Mouse (Mus musculus) liver, adult 2 months (tissue): ENCODE data around the gene Alox12. TPM values are rescaled to one million over a fixed set of nuclear protein-coding genes. Genes with fewer than 3 reads are reported as not detected.

Experiments used
- DNase-seq: peaks from one replicate; pipeline ENCODE4 v3.0.0-alpha.2; 2011; ENCODE audit warnings: low read depth, low spot score; ENCODE audit errors: extremely low read depth
- H3K27ac ChIP-seq: fragments of 200-500 bp; replicated peaks from 2 replicates; pipeline ENCODE4 v1.5.1; 2012; ENCODE audit warnings: low read depth, mild to moderate bottlenecking, control low read depth, inconsistent platforms, low read length; ENCODE audit not compliant: insufficient read depth
- H3K27me3 ChIP-seq: fragments of 200-500 bp; 2 replicates; pipeline ENCODE4 v1.6.1; 2012; ENCODE audit warnings: mild to moderate bottlenecking, moderate library complexity, low read length, inconsistent platforms; ENCODE audit not compliant: control insufficient read depth, insufficient read depth
- H3K36me3 ChIP-seq: fragments of 200-500 bp; 2 replicates; pipeline ENCODE4 v1.6.1; 2012; ENCODE audit warnings: low read length, inconsistent platforms; ENCODE audit not compliant: control insufficient read depth, insufficient read depth
- H3K4me1 ChIP-seq: fragments of 200-500 bp; 2 replicates; pipeline ENCODE4 v1.6.1; 2011; ENCODE audit warnings: low read length; ENCODE audit not compliant: control insufficient read depth, insufficient read depth
- H3K4me3 ChIP-seq: fragments of 200-500 bp; 2 replicates; pipeline ENCODE4 v1.5.1; 2011; ENCODE audit warnings: low read depth, mild to moderate bottlenecking, control low read depth, low read length, moderate library complexity; ENCODE audit not compliant: insufficient read depth
- H3K79me2 ChIP-seq: fragments of 200-500 bp; 2 replicates; pipeline ENCODE4 v1.6.1; 2012; ENCODE audit warnings: inconsistent platforms, mild to moderate bottlenecking, low read length, moderate library complexity; ENCODE audit not compliant: control insufficient read depth, insufficient read depth
- H3K9ac ChIP-seq: fragments of 200-500 bp; 2 replicates; pipeline ENCODE4 v1.6.1; 2012; ENCODE audit warnings: low read depth, mild to moderate bottlenecking, control low read depth, inconsistent platforms, low read length
- CTCF ChIP-seq: fragments of 200-500 bp; IDR thresholded peaks from 2 replicates; pipeline ENCODE4 v1.5.1; 2011; ENCODE audit warnings: low read depth, low read length, control low read depth
- POLR2A ChIP-seq: fragments of 200-500 bp; IDR thresholded peaks from 2 replicates; pipeline ENCODE4 v1.6.1; 2011; ENCODE audit warnings: low read length, control low read depth; ENCODE audit not compliant: insufficient read depth; ENCODE audit errors: extremely low read depth
- WGBS: fragments of 180-500 bp; shearing (Covaris S2); methylation state at CpG from one replicate; pipeline ENCODE4 v1.1.7; 2018; 5-methylcytosine and 5-hydroxymethylcytosine counted together
- polyA plus RNA-seq: library from polyadenylated mRNA; depleted of rRNA; stranded (reverse); fragments of >200 nt; gene quantifications from 2 replicates; pipeline ENCODE4 v1.2.3, GENCODE M21; 2012
- total RNA-seq: library from RNA; depleted of rRNA; stranded (reverse); fragments of >200 nt; gene quantifications from 2 replicates; pipeline ENCODE4 v1.2.3, GENCODE M21; 2014

Gene Alox12
- total and polyA plus RNA-seq, 2 experiments, result 0.09 to 0.28 TPM

DNA sequence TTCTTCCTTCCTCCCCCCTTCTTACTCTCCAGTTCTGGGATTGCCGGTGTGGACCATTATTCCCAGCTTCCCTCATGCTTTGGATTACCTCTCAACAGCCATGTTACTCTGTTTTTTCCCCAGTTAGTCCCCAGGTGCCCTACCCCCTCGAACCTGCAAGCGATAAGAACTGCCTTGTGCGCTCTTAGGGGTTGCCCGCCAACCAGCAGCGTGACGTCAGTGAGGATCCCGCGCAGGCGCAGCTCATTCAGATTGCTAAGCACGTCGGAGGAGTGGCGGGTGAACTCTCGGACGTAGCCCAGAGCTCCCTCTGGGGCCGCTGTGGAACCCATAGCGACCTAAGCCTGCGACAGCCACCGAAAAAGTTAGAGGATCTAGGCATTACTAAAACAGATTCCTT is 26.3 kb downstream of the Alox12 start:
- no peaks in the 10 kb centered on the region for H3K36me3 ChIP-seq
- TF ChIP-seq CTCF, result no peak
- 0 out of 2 replicates have a peak, but pooled peaks have one; percentile 37 for TF ChIP-seq POLR2A
- H3K4me3 ChIP-seq, result peak overlapping the region; percentile 54
- peak overlapping the region; percentile 44 for H3K9ac ChIP-seq
- H3K79me2 ChIP-seq, result no peaks in the 10 kb centered on the region
- H3K4me1 ChIP-seq, result no peaks in the 10 kb centered on the region; the same call in 1 of the 2 replicates
- 2% methylated on average over 19 of the region's 19 CpGs for WGBS
- H3K27ac ChIP-seq, result peak overlapping the region; percentile 42
- DNase-seq, result peak; percentile 37
- no peaks in the 10 kb centered on the region for H3K27me3 ChIP-seq

DNA sequence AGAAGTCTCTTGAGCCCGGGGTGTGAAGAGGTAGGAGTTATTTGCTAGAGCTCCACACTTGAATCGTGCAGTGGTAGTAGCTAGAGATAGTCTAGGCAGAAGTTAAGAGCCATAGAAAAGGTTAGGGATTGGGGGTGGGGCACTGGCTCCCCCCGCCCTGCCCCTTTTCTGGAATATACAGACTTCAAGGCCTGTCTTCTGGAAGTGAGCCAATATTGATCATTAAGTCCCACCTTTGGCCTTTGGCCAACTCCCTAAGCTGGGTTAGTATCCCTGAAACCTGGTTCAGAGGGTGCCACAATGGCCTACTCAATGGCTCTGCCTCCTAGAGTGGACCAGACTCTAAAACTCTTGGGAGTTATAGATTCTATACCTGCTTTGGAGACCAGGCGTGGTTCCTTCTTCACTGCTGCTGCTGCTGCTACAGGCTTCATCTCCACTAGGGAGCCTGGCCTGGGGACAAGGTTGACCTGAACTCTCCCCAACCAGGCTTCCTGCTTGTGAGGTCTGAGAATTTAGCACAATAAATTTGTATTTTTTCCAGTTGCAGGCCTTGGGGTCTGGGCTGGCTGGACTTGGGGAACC is 27.4 kb downstream of the Alox12 start:
- H3K27me3 ChIP-seq, result no peaks in the 10 kb centered on the region
- no peaks in the 10 kb centered on the region; the same call in 1 of the 2 replicates for H3K4me1 ChIP-seq
- WGBS, result 86% methylated on average over 4 of the region's 4 CpGs
- no peak overlapping the region for H3K9ac ChIP-seq
- no peaks in the 10 kb centered on the region for H3K36me3 ChIP-seq
- no peak for DNase-seq
- no peaks in the 10 kb centered on the region for H3K79me2 ChIP-seq
- no peak overlapping the region for H3K27ac ChIP-seq
- no peak overlapping the region for H3K4me3 ChIP-seq
- no peak for TF ChIP-seq CTCF
- TF ChIP-seq POLR2A, result no peak

GRCm38 (mm10) chr11:70227126-70227525 is 28.0 kb downstream of the Alox12 start:
- H3K27me3 ChIP-seq, result no peaks in the 10 kb centered on the region
- H3K36me3 ChIP-seq, result no peaks in the 10 kb centered on the region
- H3K4me1 ChIP-seq, result no peaks in the 10 kb centered on the region; the same call in 1 of the 2 replicates
- no peak overlapping the region for H3K9ac ChIP-seq
- TF ChIP-seq CTCF, result no peak
- TF ChIP-seq POLR2A, result no peak
- no peak overlapping the region for H3K27ac ChIP-seq
- no peak for DNase-seq
- H3K4me3 ChIP-seq, result no peak overlapping the region
- 69% methylated on average over 5 of the region's 5 CpGs for whole genome bisulfite sequencing
- H3K79me2 ChIP-seq, result no peaks in the 10 kb centered on the region

- 24% methylated on average over 18 of the region's 18 CpGs for WGBS
- Histone ChIP-seq H3K36me3 (no peaks in the 10 kb centered on the region), H3K4me1 (no peaks in the 10 kb centered on the region; the same call in 1 of the 2 replicates), H3K27ac (no peak overlapping the region), H3K4me3 (no peak overlapping the region), H3K79me2 (no peaks in the 10 kb centered on the region), H3K9ac (no peak overlapping the region), H3K27me3 (no peaks in the 10 kb centered on the region)
- no peak for TF ChIP-seq POLR2A
- TF ChIP-seq CTCF, result no peak
- no peak for DNase-seq
These were observed 28.6 kb downstream of the Alox12 start for GRCm38 (mm10) chr11:70226602-70226890.

- H3K27me3 ChIP-seq, result no peaks in the 10 kb centered on the region
- DNase-seq, result no peak
- no peak overlapping the region for H3K27ac ChIP-seq
- H3K4me3 ChIP-seq, result no peak overlapping the region
- TF ChIP-seq POLR2A (no peak), CTCF (no peak)
- no peaks in the 10 kb centered on the region for H3K36me3 ChIP-seq
- 55% methylated on average over 27 of the region's 27 CpGs for WGBS
- H3K79me2 ChIP-seq, result no peaks in the 10 kb centered on the region
- H3K4me1 ChIP-seq, result no peaks in the 10 kb centered on the region; the same call in 1 of the 2 replicates
- no peak overlapping the region for H3K9ac ChIP-seq
These were observed 29.2 kb downstream of the Alox12 start for GRCm38 (mm10) chr11:70225798-70226601.

DNA sequence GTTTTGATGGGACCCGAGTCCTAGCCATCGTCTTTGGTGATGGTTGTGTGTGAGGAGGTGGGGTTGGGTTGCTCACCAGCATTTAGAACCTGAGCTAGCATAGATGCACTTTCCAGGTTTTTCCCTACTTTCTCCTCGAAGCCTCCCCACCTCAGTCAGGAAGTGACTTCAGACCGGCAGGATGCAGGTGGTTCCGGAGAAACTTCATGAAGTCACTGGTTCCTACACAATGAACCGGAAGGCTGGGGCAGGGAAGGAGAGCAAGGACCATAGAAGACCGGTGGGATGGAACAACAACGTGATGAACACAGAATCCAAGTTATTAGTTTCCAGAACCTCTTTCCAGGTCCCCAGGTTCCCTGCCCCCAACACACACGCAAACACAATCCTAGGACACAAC is 31.4 kb downstream of the Alox12 start:
- H3K36me3 ChIP-seq, result no peaks in the 10 kb centered on the region
- TF ChIP-seq POLR2A, result no peak
- no peak for TF ChIP-seq CTCF
- no peak for DNase-seq
- no peaks in the 10 kb centered on the region for H3K79me2 ChIP-seq
- H3K9ac ChIP-seq, result no peak overlapping the region
- H3K27me3 ChIP-seq, result no peaks in the 10 kb centered on the region
- H3K4me1 ChIP-seq, result no peaks in the 10 kb centered on the region; the same call in 1 of the 2 replicates
- H3K27ac ChIP-seq, result no peak overlapping the region
- no peak overlapping the region for H3K4me3 ChIP-seq
- WGBS, result 78% methylated on average over 9 of the region's 9 CpGs
